Mouse (Mus musculus): ENCODE data around the gene Scamp2.

DNA sequence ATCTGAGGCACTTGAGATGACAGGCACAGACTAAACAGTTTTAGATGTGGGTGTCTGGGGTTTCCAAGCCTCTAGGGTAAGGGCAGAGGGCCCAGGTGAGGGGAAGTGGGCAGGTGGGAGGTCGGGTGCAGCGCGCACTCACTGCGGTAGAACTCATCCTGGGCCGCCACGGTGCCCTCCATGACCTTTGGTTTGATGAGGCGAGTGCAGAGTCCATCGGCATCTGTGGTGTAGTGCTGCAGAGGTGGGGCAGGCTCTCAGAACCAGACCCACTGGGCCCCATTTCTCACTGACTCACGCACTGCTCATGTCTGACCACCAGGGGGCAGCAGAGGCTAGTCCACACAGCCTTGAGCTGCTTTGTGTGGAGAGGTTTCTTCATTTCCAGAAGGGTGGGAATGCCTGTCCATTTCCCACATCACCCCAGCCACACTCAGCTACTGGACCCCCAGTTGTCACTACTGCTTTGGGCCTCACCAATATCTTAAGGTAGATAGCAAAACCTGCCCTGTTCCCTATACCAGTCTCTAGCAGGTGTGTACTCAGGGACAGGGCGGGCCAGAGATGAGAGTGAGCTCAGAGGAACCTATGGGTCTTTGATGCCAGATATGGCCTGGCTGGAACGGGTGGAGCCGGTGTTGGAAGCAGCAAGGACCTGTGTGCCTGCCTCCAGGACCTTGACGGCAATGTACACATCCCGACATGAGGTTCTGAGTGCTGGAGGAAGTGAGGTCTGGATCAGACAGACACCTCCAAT lies 68.6 kb downstream of the Scamp2 start:
- peak; percentile 97 for TF ChIP-seq CTCF (conservative IDR thresholded peaks at IDR 0.05; ENCODE audit: insufficient read depth, insufficient read length, low read depth, low read length)
- no peak for TF ChIP-seq POLR2A (IDR thresholded peaks at IDR 0.05; ENCODE audit: low read depth, low read length)
